Mouse (Mus musculus): Measurements from ENCODE around the gene Ppm1m. TPM values are rescaled to one million over a fixed set of nuclear protein-coding genes. Genes with fewer than 3 reads are reported as not detected.

Ppm1m gene
- polyA plus RNA-seq, 1 experiment from 2014 or later, result 18.7 TPM

DNA sequence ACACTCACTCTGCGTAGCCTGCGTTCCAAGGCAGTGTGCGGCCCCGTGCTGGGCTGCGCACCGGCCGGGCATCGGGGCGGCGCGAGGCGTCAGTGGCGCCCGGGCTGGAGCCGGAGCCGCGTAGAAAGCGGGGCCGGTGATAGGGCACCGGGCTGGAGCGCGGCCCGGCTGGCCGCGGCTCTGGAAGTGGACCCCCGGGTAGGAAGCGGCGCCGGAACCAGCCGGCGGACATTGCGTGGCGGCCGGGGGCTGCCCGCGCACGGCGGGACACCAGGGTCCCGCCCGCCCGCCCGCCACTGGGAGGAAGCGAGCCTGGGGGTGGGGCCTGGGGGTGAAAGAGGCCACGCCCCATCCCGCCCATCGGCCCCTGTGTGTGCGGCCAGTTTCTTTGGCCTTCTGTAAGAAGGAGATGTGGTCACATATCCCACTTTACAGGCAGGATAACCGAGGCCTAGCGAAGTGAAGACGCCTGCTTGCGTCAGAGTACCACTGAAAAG lies 536 bp downstream of the Ppm1m start:
- Histone ChIP-seq H3K4me2 (peak overlapping the region; percentile 65), H3K36me3 (no peaks in the 10 kb centered on the region; the same call in 1 of the 2 replicates), H3K9me3 (no peaks in the 10 kb centered on the region), H3K4me3 (peak overlapping the region; percentile 53), H3K4me1 (replicated peaks) (peaks cover 36% of the 10 kb centered on the region), H3K27me3 (no peaks in the 10 kb centered on the region), H3K9ac (peak overlapping the region; percentile 78), H3K27ac (replicated peaks) (no peak overlapping the region)
- ATAC-seq (ENCODE audit: low read depth), result peak; percentile 6; the same call in 1 of the 2 replicates
- under 1% methylated on average over 45 of the region's 51 CpGs for WGBS

DNA sequence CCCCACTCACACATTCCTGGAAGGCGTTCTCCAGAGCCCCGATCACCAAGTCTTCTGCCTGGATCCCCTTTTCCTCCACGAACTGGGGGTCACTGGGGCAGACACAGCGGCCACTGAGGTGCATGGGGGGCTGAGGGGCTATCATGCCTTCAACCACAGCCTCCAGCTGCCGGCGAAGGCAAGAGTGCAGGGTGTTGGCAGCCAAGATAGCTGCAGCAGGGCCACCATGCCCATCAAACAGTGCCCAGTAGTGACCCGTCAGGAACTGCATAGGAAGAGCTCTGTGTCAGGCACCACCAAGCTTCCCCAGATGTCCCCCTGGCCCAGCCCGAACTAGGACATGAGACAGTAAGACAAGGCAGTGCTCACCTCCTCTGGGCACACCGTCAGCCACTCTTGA lies 1.8 kb downstream of the Ppm1m start:
- no peak overlapping the region for H3K4me3 ChIP-seq
- WGBS, result 83% methylated on average over 9 of the region's 9 CpGs
- H3K4me2 ChIP-seq, result 0 out of 2 replicates have a peak overlapping the region, but pooled peaks have one; percentile 65
- no peak overlapping the region for H3K9ac ChIP-seq
- peaks cover 26% of the 10 kb centered on the region for H3K4me1 ChIP-seq (replicated peaks)
- no peaks in the 10 kb centered on the region for H3K27me3 ChIP-seq
- H3K9me3 ChIP-seq, result no peaks in the 10 kb centered on the region
- H3K27ac ChIP-seq (replicated peaks), result no peak overlapping the region
- no peak for ATAC-seq (ENCODE audit: low read depth)
- peaks cover 9% of the 10 kb centered on the region for H3K36me3 ChIP-seq

DNA sequence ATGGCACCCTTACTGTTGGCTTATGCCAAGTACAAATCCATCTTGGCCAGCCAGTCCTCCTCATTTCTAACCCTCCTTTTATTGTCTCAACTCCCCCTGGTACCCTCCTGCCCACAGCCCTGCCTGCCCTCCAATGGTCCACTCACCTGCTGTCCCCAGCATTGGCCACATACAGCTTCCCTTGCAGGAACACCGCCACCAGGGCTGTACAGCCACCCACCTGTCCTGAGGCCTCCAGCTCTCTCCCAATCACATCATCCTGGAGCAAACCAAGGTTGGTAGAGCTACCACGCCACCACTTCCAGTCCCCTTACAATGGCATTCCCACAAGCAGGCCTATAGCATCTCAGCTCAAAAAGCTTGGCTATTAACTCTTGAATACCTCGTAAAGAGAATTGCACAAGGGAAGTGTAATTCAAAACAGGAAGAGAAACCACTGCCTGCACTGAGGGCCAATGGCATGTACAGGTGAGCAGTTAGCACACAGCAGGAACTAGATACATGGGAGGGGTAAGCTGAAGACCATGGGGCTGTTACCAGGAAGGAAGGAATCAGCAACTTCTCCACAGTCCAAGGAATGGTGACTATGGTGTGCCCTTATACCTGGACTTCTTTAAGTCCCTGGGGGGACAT lies 2.3 kb downstream of the Ppm1m start:
- ATAC-seq (ENCODE audit: low read depth), result no peak
- H3K4me1 ChIP-seq (replicated peaks), result peaks cover 24% of the 10 kb centered on the region
- 74% methylated on average over 3 of the region's 3 CpGs for WGBS

DNA sequence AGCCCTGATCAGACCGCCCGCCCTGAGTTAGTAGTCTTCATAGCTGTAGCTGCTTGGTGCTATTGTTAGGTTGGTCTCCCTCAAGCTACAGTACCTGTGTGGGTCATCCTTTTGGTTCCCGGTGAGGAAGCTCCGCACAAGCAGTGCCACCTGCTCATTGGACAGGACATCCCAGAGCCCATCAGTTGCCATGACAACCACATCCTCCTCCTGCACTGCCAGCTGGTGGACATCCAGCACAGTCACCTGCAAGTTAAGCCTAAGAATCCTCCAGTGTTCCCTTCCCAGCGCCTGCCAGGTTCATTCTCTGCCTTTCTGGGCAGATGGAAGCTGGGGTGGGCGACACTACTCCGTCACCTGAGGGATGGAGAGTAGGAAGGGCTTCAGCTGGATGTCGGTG lies 3.9 kb downstream of the Ppm1m start:
- Histone ChIP-seq H3K27me3 (no peaks in the 10 kb centered on the region), H3K9ac (no peak overlapping the region), H3K4me2 (no peak overlapping the region), H3K36me3 (peaks cover 27% of the 10 kb centered on the region), H3K4me1 (replicated peaks) (peaks cover 22% of the 10 kb centered on the region), H3K4me3 (no peak overlapping the region), H3K27ac (replicated peaks) (peak overlapping the region; percentile 38; the same call in 1 of the 2 replicates), H3K9me3 (no peaks in the 10 kb centered on the region)
- ATAC-seq (ENCODE audit: low read depth), result no peak
- WGBS, result 81% methylated on average over 8 of the region's 8 CpGs

More for the DNA sequence above, 2.3 kb downstream of the Ppm1m start:
- Histone ChIP-seq H3K27ac (replicated peaks) (no peak overlapping the region), H3K27me3 (no peaks in the 10 kb centered on the region), H3K36me3 (peaks cover 13% of the 10 kb centered on the region), H3K4me3 (no peak overlapping the region), H3K9ac (no peak overlapping the region), H3K9me3 (no peaks in the 10 kb centered on the region), H3K4me2 (no peak overlapping the region)

DNA sequence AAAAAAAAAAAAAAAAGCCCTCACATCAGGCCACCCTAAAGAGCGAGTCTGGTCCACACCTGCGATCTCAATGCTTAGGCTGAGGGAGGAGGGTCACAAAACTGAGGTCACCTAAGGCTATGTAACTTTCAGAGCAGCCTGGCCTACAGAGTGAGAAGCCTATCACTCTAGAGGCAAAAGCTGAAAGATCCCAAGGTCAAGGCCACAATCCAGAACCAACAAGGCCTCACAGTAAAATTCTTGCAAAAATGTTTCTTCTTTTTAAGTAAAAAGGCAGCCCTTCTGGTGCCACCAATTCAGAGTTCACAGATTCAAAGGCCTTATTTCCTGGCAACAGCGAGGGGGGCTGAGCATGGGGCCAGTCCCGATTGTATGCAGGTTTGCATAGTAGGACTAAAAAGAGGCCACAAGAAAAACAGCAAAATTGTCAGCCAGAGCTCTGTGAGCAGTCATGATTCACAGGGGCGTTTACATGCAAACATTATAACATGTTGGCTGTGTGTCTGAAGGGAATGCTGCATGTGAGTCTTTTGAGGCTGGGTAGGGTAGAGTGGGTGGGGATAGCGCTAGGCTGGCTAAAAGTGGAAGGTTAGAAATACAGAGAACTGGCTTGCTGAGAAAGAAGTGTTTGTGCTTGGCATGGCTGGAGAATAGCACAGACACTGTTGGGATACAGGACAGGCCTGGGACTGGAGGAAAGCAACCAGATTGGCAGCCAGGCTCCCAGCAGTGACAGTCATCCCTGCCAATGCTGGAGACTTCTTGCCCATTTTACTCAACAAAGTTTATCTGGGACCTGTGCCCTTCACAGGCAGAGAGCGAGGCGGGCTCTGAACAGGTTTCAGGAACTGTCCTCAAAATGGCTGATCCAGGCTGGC lies 5.4 kb downstream of the Ppm1m start:
- Histone ChIP-seq H3K9me3 (no peaks in the 10 kb centered on the region), H3K4me3 (no peak overlapping the region), H3K4me1 (replicated peaks) (peaks cover 12% of the 10 kb centered on the region), H3K4me2 (no peak overlapping the region), H3K36me3 (peaks cover 43% of the 10 kb centered on the region), H3K27me3 (no peaks in the 10 kb centered on the region), H3K27ac (replicated peaks) (no peak overlapping the region), H3K9ac (no peak overlapping the region)
- no peak for ATAC-seq (ENCODE audit: low read depth)
- WGBS, result 90% methylated on average over 8 of the region's 8 CpGs

DNA sequence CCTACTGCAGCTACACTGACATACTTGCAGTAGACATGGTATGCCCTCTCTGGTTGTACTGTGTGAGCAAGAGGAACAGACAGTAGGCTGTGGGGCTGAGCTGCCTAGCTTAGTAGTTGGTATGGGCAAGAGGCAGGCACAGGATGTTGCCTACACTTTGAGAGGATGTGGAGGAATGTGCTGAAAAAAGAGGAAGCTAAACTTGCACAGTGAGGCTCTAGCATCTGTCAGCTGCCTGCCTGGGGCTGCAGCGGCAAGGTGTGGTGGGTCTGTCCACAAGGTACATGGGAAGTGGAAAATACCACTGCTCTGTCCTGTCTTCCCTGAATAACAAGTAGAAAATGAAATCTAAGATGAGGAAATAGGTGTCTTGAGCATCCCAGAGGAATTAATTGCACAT lies 6.5 kb downstream of the Ppm1m start:
- Histone ChIP-seq H3K9ac (no peak overlapping the region), H3K36me3 (peaks cover 54% of the 10 kb centered on the region), H3K9me3 (no peaks in the 10 kb centered on the region), H3K4me3 (no peak overlapping the region), H3K27ac (replicated peaks) (no peak overlapping the region), H3K4me1 (replicated peaks) (peaks cover 9% of the 10 kb centered on the region), H3K4me2 (no peak overlapping the region), H3K27me3 (no peaks in the 10 kb centered on the region)
- ATAC-seq (ENCODE audit: low read depth), result no peak
- 89% methylated on average over 1 of the region's 1 CpGs for WGBS

DNA sequence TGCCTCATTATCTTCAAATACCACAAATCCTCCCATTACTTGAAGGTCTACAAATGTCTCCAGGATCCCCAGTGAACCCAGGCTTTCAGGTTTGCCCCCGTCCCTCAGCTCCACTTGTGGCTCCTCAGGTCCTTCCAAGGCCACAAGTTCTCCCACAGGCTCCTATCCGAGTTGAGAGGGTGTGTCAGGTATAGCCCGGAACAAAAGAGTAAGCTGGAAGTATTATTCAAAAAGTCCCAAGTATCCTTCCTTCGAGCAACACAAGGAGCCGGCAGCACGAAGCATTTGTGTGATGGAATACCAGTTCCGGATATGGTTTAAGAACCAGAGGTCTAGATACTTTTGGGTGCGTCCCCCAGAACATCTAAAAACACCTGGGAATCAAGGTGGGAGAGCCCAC lies 7.5 kb downstream of the Ppm1m start:
- no peaks in the 10 kb centered on the region for H3K27me3 ChIP-seq
- H3K36me3 ChIP-seq, result peaks cover 64% of the 10 kb centered on the region
- H3K4me3 ChIP-seq, result no peak overlapping the region
- H3K9me3 ChIP-seq, result no peaks in the 10 kb centered on the region
- no peak overlapping the region for H3K4me2 ChIP-seq
- no peak overlapping the region for H3K9ac ChIP-seq
- peaks cover 9% of the 10 kb centered on the region for H3K4me1 ChIP-seq (replicated peaks)
- 94% methylated on average over 8 of the region's 8 CpGs for WGBS
- no peak for ATAC-seq (ENCODE audit: low read depth)
- no peak overlapping the region for H3K27ac ChIP-seq (replicated peaks)

DNA sequence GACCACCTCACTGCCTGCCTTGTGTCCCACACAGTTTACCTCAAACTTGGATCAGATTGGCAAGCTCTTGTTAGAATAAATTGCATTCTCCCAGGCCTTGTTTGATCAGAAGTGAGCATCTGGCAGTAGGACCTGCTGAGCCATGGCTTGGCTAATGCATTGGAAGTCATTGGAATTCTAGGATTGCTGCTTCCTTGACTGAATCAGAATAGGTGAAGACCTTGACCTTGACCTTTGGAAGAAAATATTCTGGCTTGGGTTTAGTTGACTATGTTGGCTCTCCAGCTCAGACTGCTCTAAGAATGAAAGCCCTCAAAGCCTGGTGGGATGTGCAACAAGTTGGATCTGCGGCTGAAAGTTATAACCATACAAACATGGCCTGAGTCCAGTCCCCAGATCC lies 8.2 kb downstream of the Ppm1m start:
- peaks cover 9% of the 10 kb centered on the region for H3K4me1 ChIP-seq (replicated peaks)
- 100% methylated on average over 1 of the region's 1 CpGs for WGBS
- H3K9me3 ChIP-seq, result no peaks in the 10 kb centered on the region
- no peak overlapping the region for H3K4me2 ChIP-seq
- no peak overlapping the region for H3K9ac ChIP-seq
- no peak for ATAC-seq (ENCODE audit: low read depth)
- no peak overlapping the region for H3K4me3 ChIP-seq
- no peak overlapping the region for H3K27ac ChIP-seq (replicated peaks)
- peaks cover 71% of the 10 kb centered on the region for H3K36me3 ChIP-seq
- no peaks in the 10 kb centered on the region for H3K27me3 ChIP-seq

DNA sequence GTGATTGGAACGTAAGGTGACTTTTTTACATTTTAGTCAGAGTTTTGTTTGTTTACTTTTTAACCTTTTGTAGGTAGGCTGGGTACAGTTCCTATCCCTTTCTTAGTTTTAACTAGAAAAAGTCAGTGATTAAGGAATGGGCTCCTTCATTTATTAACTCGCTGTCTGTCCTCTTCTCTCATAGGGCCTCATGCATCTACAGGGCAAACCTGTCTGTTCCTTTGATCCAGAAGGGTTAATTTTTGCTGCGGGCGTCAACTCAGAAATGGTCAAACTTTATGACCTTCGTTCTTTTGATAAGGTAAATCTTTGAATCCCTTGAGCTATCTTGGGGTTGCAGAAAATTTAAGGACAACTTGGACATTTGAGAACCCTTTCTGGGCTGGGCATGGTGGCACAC lies 15.6 kb downstream of the Ppm1m start:
- H3K27ac ChIP-seq (replicated peaks), result no peak overlapping the region
- no peaks in the 10 kb centered on the region for H3K9me3 ChIP-seq
- no peak overlapping the region for H3K4me2 ChIP-seq
- no peaks in the 10 kb centered on the region for H3K4me1 ChIP-seq (replicated peaks)
- H3K9ac ChIP-seq, result no peak overlapping the region
- peaks cover 97% of the 10 kb centered on the region for H3K36me3 ChIP-seq
- ATAC-seq (ENCODE audit: low read depth), result no peak
- H3K4me3 ChIP-seq, result no peak overlapping the region
- no peaks in the 10 kb centered on the region for H3K27me3 ChIP-seq
- WGBS, result 96% methylated on average over 5 of the region's 5 CpGs

DNA sequence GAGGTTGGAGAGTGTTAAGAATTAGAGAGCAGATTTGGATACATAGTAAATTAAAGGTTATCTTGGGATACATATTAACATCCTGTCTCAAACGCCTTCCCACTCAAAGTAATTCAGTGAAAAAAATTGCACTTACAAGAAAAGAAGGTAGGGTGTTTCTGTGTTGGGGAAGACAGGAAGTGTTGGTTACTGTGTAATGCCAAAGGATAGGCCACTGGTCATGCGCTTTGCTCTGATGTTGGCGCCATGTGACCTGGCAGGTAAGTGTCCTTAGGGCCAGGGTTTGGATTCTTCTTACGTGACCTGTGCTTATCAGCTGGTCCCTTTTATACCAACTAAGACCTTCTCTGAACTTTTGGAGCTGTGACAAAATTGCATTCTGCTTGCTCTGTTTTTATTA lies 17.4 kb downstream of the Ppm1m start:
- peaks cover 96% of the 10 kb centered on the region for H3K36me3 ChIP-seq
- no peak overlapping the region for H3K27ac ChIP-seq (replicated peaks)
- WGBS, result 97% methylated on average over 4 of the region's 4 CpGs
- ATAC-seq (ENCODE audit: low read depth), result no peak
- no peaks in the 10 kb centered on the region for H3K4me1 ChIP-seq (replicated peaks)
- H3K9ac ChIP-seq, result no peak overlapping the region
- no peak overlapping the region for H3K4me3 ChIP-seq
- no peak overlapping the region for H3K4me2 ChIP-seq
- H3K27me3 ChIP-seq, result no peaks in the 10 kb centered on the region
- H3K9me3 ChIP-seq, result no peaks in the 10 kb centered on the region

DNA sequence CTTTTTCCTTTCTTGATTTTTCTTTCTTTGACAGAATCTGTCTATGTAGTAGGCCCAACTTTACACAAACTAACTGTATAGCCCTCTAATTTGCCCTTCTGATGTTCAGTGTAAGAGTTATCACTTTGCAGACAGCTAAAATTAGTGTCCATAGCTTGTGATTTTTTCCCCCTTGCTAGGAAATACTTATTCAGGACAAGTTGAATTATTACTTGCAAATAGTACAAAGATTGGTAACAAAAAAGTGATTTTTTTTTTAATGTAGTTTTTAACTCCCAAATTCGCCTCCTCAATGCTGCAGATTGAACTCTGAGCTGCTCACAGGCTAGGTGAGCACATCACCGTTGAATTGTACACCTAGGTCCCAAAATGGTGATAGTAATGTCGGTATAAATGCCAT lies 19.6 kb downstream of the Ppm1m start:
- H3K4me1 ChIP-seq (replicated peaks), result peaks cover 16% of the 10 kb centered on the region
- H3K27me3 ChIP-seq, result no peaks in the 10 kb centered on the region
- H3K27ac ChIP-seq (replicated peaks), result no peak overlapping the region
- no peaks in the 10 kb centered on the region for H3K9me3 ChIP-seq
- H3K4me3 ChIP-seq, result no peak overlapping the region
- no peak overlapping the region for H3K9ac ChIP-seq
- 96% methylated on average over 3 of the region's 3 CpGs for WGBS
- peaks cover 87% of the 10 kb centered on the region for H3K36me3 ChIP-seq
- no peak overlapping the region for H3K4me2 ChIP-seq
- ATAC-seq (ENCODE audit: low read depth), result no peak

DNA sequence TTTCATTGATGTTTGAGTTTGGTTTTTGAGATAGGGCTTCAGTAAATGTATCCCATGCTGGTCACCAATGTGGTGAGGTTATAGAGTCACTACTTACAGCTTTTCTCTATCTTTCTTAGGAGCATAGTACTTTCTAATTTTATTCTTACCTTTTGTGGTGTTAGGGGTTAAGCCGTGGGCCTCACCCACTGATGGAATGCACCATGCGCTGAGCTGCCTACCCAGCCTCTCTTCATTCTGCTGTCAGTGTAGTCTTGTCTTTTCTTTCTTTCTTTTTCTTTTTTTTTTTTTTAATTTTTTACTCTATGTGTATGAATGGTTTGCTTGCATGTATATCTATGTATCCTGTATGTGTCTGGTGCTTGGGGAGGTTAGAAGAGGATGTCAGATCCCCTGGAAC lies 20.1 kb downstream of the Ppm1m start:
- peaks cover 82% of the 10 kb centered on the region for H3K36me3 ChIP-seq
- no peak for ATAC-seq (ENCODE audit: low read depth)

More for the DNA sequence above, 20.1 kb downstream of the Ppm1m start:
- Histone ChIP-seq H3K9me3 (no peaks in the 10 kb centered on the region), H3K27ac (replicated peaks) (no peak overlapping the region), H3K27me3 (no peaks in the 10 kb centered on the region), H3K4me1 (replicated peaks) (peaks cover 21% of the 10 kb centered on the region), H3K9ac (no peak overlapping the region), H3K4me3 (no peak overlapping the region), H3K4me2 (no peak overlapping the region)
- 91% methylated on average over 2 of the region's 2 CpGs for WGBS
